Mouse (Mus musculus) liver, embryonic 14.5 days (tissue): Measurements from ENCODE around the gene Gabarap.

ENCODE experiments used
- CTCF ChIP-seq: IDR thresholded peaks from 2 replicates; pipeline ENCODE4 v1.5.1; 2016; ENCODE audit warnings: antibody characterized with exemption, low read depth, control low read depth
- EP300 ChIP-seq: IDR thresholded peaks from 2 replicates; pipeline ENCODE4 v1.6.1; 2016; ENCODE audit warnings: antibody characterized with exemption, low read depth

GRCm38 (mm10) chr11:69995391-69995960, 4.5 kb downstream of the Gabarap start, which contains the start of gene Phf23:
- peak; percentile 80 for TF ChIP-seq CTCF
- TF ChIP-seq EP300 = no peak
